Mouse (Mus musculus): ENCODE data around the gene Ankrd44.
A peak's percentile ranks its signal among the peaks of the same experiment; 100 is the strongest.

Ankrd44 gene

GRCm38 (mm10) chr1:54922025-54922574 is 4.1 kb downstream of the Ankrd44 start:
- DNase-seq: no peak

- DNase-seq: no peak
Measured at GRCm38 (mm10) chr1:54920132-54920531, 6.1 kb downstream of the Ankrd44 start.

GRCm38 (mm10) chr1:54916456-54916855 is 9.7 kb downstream of the Ankrd44 start:
- no peak for DNase-seq

DNA sequence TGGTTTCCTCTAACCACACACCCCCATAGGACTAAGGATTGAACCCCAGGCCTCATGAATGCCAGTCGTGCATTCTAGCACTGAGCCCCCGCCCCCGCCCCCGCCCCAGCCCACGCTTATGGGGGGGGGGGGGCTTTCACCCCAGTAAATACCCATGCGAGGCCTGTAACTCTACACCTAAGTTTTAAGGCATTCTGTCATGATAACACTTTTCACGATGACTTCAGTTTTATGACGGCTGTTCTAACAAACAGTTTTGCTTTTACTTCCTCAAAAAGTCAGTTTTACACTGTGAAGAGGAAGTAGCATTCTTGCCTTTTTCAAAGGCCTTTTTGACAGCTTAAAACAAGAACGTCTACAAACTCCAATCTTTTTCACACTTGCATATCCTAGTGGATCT is 11.8 kb downstream of the Ankrd44 start:
- no peak for DNase-seq

DNA sequence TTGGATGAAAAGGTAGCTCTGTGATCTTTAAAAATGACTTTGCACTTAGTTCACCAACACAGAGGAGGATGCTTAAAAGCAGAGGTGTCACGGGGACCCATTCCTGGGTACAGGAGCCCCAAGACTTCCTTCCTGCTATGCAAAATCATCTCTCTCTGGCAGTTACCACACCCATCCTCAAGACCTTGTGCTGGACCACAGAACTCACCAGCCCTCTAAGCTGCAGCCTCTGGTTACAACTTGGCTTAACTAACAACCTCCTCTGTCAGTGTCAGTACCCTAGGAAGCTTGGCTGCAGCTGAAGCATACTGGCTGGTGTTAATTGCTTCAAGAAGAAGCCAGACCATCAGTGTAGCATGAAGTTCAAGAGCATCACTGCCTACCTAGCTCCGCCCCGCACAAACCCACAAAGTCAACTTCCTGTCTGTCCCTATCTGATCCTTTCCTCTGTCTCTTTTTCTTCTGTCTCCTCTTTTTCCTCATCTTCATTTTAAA is 12.8 kb downstream of the Ankrd44 start:
- DNase-seq: peak in 1 of 2 experiments; percentile 27

GRCm38 (mm10) chr1:54913063-54913335 is 13.2 kb downstream of the Ankrd44 start:
- no peak for DNase-seq

DNA sequence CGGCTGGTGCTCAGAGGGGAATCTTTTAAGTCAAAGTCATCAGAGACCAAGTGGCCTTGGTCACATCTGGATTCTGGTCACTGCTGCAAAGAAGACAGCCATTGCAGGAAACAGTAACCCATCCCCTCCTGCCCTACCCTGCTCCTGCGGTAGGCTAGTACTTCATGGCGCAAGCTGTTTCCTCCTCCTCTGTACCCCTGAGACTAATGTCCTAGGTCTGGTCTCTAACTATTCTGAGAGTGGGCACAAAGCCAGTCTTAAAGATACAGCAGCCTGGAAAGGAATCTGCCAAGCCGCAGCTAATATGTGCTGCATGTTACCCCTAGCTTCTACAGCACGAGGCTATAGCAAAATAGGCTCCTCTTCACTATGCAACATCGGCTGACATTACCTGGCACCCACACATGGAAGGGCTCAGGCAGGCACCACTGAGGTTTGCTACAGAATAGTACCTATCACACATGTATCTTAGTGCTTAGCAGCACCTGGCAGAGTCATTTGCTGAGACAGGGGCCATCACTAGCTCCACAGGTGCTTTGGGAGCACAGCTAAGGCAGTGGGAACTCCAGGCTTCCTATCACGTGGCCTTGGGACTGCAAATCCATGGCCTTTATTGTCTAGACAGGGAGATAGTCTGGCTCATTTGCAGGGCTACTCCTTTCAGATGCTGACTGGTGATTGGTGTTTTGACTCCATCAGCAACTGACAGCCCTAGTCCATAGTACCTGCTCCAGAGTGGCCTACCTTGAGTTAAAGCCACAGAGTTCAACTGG is 13.7 kb downstream of the Ankrd44 start:
- DNase-seq: no peak

DNA sequence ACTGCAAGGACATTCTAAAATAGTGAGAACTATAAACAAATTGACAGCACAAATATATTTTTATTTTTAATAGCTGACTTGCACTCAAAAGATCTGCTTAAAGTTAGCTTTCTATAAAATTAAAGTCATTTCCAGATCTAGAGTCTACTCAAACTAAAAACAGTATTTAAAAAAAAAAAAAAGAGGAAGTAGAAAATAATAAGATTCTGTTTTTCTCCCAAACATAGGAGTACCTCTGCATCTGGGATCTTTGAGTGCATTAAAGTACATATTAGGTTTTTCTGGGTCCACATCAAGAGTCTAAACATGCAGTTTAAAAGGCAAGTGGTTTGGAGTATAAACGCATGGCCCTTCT is 15.0 kb downstream of the Ankrd44 start:
- DNase-seq: no peak

DNA sequence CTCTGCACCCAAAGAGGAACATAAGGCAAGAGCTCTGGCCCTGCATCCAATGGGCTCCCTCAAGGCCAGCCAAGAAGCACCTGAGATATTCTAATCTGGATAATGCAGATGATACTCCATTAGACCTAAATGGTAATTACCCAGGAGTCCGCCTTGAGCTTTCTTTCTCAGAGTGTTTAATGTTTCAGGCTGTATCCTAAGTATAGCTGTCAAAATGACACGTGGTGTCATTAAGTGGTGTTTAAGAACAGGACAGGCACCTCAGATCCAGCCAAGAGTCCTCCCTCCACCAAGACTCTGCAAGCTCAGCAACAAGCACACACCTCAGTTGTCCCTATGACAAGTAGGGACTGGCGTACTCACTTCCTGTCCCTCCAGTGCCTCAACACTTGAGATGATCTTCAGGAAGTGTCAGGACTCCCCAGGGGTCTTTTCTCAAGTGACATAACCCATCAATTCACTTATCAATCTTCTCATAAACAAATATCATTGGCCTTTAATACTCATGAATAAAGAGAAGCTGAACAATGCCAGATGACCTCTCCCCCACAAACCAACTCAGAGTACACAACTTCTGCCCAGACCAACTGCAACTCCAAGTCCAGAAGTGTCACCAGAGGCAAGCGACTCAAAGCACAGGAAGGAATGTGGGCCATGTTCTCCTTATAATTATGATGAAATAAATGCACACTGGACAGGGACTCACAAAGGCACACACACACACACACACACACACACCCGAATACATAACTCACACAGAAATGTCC is 15.5 kb downstream of the Ankrd44 start:
- no peak for DNase-seq

- DNase-seq: no peak
Measured at GRCm38 (mm10) chr1:54908786-54909185, 17.4 kb downstream of the Ankrd44 start.

GRCm38 (mm10) chr1:54907066-54907639 is 19.0 kb downstream of the Ankrd44 start:
- no peak for DNase-seq

DNA sequence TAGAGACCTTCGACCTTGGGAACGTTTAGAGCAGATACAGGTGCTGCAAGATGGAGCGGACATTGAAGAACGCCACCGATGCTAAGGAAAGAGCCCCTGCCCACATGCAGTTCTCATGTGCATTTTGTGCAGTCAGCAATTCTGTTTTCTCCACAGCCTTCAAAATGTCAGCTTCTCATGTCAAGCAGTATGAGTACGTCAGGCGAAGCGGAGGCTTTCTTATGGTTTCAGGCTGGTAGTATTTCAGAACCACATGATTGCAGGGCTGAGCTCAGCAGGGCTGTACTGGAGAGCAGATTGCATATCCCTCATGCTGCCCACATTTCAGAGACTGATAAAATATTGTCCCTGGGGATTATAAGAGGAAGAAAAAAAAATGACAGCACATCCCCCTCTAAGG is 19.9 kb downstream of the Ankrd44 start:
- DNase-seq: no peak

DNA sequence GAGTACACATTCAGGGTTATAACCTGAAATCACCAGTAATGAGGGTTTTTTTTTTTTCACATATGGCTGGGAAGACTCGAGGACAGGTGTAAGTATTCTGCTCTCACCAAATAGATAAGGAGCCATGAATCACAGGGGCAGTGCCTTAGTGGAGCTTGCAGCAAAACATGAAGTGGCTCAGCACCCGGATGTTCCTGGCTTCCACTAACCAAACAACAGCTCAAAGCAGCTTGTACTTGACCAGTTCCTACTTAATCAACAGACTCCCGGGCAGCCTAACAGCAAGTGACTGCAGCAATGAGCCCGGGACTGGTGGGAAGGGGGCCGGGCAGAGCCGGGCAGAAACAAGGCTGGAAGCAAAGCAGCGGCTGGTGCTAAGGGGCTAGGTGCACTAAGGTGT is 20.6 kb downstream of the Ankrd44 start:
- peak; percentile 54 to 73 for DNase-seq

DNA sequence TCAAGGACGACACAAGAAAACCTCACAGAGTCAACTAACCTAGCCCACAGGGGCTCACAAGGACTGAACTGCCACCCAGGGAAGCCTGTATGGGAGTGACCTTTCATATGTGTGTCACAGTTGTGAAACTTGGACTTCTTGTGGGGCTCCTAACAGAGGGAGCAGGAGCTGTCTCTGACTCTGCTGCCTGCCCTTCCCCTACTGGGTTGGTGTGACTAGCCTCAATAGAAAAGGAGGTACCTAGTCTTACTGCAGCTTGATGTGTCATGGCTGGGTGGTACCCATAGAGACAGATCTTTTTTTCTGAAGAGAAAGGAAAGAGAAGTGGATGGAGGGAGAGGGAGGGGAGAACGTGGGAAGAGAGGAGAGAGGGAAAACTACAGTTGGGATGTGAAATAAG is 22.0 kb downstream of the Ankrd44 start:
- no peak for DNase-seq

GRCm38 (mm10) chr1:54902689-54903246 is 23.4 kb downstream of the Ankrd44 start:
- DNase-seq: no peak

DNA sequence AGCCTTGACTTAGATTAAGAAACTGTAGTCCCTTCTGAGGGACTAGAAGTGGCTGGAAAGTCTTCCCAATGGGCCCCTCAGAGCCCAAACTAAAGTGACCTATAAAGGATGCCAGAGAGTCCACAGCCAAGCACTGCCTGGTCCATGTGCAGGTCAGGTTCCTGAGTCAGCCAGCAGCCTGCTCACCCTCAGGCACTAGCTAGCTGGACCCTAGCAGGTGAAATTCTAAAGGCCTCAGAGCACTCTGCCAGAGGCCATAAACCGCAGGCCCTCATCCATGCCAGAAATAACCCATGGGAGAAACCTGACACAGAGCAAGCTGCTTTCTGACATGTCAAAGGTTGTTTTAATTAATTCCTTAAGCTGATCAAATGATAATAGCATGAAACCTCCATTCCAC is 25.1 kb downstream of the Ankrd44 start:
- no peak for DNase-seq

DNA sequence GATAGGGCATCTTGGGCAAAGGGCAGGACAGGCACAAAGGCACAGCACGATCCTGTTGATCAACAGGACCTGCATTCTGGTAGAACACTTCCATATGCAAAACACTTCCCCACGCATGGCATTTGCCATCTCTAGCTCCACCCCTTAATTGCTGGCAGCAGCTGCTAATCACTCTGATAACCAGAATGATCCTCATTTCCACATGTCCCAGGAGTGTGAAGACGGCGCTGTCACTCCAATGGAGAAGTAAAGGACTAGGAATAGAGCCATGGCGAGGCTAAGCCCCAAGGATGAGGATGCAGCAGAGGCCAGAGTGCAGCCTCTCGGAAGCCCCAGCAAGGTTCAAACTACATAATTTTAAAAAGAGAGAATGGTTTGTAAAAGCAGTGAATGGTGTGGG is 26.9 kb downstream of the Ankrd44 start:
- DNase-seq: no peak

DNA sequence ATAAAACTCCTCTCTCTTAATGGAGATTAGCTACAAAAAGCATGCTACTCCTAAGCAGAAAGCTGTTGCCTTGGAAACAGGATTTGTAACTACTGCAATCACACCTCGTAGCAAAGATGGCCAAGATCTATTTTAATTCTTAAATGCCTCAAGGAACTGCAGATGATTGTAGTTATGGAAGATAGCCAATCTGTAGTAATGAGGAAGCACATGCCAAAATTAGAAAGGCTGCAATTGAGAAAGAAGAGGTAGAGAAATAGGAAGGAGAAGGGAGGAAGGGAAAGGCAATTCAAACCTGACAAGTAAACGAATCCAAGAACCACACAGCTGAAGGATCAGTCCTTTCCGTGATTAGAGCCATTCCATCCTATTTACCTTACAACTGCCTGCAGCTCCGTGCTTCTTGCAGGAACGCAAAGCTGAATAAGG is 27.5 kb downstream of the Ankrd44 start:
- no peak for DNase-seq

DNA sequence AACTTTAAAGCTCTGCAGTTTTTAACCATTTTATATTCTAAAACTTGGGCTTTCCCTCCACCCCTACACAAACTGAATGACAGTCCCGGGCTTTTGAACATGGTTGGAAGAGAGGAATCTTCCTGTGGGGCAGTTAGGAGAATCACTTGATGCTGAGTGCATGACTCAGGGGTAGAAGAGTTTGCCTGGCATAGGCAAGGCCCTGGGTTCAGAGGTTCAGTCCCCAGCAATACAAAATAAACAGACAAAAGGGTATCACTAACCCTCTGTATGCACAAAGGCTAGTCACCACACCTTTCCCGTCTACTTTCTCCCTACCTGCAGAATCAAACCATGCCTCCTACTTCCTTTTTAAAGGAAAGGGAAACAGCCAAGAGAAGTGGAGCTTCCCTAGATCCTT is 28.5 kb downstream of the Ankrd44 start:
- no peak for DNase-seq

DNA sequence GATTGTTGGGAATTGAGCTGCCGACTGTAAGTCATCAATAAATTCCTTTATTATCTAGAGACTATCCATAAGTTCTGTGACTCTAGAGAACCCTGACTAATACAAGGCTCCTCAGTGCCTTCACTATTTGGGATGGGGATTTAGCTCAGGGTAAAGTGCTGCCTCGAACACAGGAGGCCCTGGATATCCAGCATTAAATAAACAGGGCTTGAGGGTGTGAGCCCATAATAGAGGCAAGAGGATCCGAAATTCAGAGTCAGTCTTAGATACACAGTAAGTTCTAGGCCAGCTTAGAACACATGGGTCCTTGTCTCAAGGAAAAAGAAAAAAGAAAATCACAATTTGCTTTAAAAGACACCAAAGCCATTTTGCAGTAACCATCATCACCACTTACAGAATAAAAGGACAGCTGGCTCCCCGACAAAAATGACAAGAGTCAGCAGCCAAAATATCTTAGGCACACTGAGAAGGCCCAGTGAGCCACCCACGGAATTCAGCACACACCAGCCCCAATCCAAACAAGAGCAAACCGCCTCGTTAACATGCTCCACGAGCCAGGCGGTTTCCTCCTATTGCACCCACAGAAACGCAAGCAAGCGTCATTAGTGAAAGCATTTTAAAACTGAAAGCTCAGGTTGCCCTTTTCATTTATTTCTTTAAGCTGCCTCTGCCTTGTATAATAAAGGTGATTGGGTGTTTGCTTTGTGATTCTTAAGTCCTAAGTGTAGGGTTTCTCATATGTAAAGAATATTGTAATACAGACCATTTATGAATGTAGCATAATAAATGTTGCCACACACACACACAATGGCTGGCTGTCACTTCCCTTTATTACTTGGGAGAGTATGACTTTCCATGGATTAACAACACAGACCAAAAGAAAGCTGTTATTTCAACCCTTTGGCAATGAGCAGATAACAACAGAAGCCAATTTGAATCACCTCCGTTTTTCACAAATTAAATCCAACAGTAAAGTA is 29.8 kb downstream of the Ankrd44 start:
- DNase-seq: peak; percentile 42 to 61

DNA sequence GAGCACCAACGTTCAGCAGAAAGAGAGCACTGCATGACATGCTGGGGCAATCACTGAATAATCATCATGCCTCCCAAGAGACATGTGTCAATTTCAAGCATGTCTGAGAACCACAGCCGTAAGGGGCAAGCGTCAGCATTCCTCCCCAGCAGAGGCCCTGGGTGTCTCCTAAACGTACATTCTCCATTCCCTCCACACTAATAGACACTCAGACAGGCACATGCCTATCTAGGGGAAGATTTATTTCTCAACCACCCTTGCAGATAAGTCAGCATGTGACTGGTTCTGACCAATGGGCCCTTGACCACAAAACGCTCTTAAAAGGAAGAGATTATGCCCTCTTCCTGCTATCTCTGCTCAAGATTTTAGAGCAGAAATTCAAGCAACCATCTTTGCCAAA is 37.7 kb downstream of the Ankrd44 start:
- no peak for DNase-seq

- DNase-seq: no peak
Measured at GRCm38 (mm10) chr1:54887873-54888272, 38.3 kb downstream of the Ankrd44 start.
